Mouse (Mus musculus): ENCODE measurements around the gene Kdelr1. TPM values are rescaled to one million over a fixed set of nuclear protein-coding genes. Genes with fewer than 3 reads are reported as not detected.
A peak's percentile ranks its signal among the peaks of the same experiment; 100 is the strongest.
"Not testable (repeated sequence)": the region's sequence is repeated elsewhere in the genome, so short reads cannot be mapped to it uniquely, and the experiment has no call there.

The Kdelr1 gene
- polyA plus RNA-seq, 1 experiment from 2014 or later, result 76.7 TPM

- ATAC-seq (ENCODE audit: low read depth), result no peak
- H3K4me3 ChIP-seq (ENCODE audit: low read length), result no peak overlapping the region
- no peak overlapping the region for H3K4me2 ChIP-seq (ENCODE audit: low read depth, low read length)
- no peaks in the 10 kb centered on the region for H3K9me3 ChIP-seq (ENCODE audit: control insufficient read depth, low read length)
- H3K9ac ChIP-seq (ENCODE audit: low read length), result no peak overlapping the region
- 93% methylated on average over 4 of the region's 4 CpGs for WGBS
- H3K36me3 ChIP-seq (ENCODE audit: control insufficient read depth, insufficient read depth, low read length), result peaks cover 68% of the 10 kb centered on the region
- no peaks in the 10 kb centered on the region for H3K4me1 ChIP-seq (replicated peaks; ENCODE audit: control insufficient read depth, insufficient read depth, low read length)
- no peaks in the 10 kb centered on the region for H3K27me3 ChIP-seq (ENCODE audit: control insufficient read depth, insufficient read depth, low read depth, low read length)
- H3K27ac ChIP-seq (ENCODE audit: low read length), result no peak overlapping the region
These were observed 8.0 kb downstream of the Kdelr1 start for GRCm38 (mm10) chr7:45880531-45880930.

GRCm38 (mm10) chr7:45881011-45881410, 8.4 kb downstream of the Kdelr1 start:
- Histone ChIP-seq H3K4me2 (ENCODE audit: low read depth, low read length) (no peak overlapping the region), H3K36me3 (ENCODE audit: control insufficient read depth, insufficient read depth, low read length) (peaks cover 67% of the 10 kb centered on the region), H3K27ac (ENCODE audit: low read length) (no peak overlapping the region), H3K9ac (ENCODE audit: low read length) (no peak overlapping the region), H3K27me3 (ENCODE audit: control insufficient read depth, insufficient read depth, low read depth, low read length) (no peaks in the 10 kb centered on the region), H3K4me1 (replicated peaks; ENCODE audit: control insufficient read depth, insufficient read depth, low read length) (no peaks in the 10 kb centered on the region), H3K4me3 (ENCODE audit: low read length) (no peak overlapping the region), H3K9me3 (ENCODE audit: control insufficient read depth, low read length) (no peaks in the 10 kb centered on the region)
- no peak for ATAC-seq (ENCODE audit: low read depth)
- WGBS, result 84% methylated on average over 2 of the region's 2 CpGs

GRCm38 (mm10) chr7:45887246-45887645, 14.7 kb downstream of the Kdelr1 start:
- Histone ChIP-seq H3K4me1 (replicated peaks; ENCODE audit: control insufficient read depth, insufficient read depth, low read length) (no peaks in the 10 kb centered on the region), H3K9me3 (ENCODE audit: control insufficient read depth, low read length) (no peaks in the 10 kb centered on the region), H3K27ac (ENCODE audit: low read length) (no peak overlapping the region), H3K4me2 (ENCODE audit: low read depth, low read length) (no peak overlapping the region), H3K36me3 (ENCODE audit: control insufficient read depth, insufficient read depth, low read length) (peaks cover 22% of the 10 kb centered on the region), H3K4me3 (ENCODE audit: low read length) (no peak overlapping the region), H3K27me3 (ENCODE audit: control insufficient read depth, insufficient read depth, low read depth, low read length) (no peaks in the 10 kb centered on the region), H3K9ac (ENCODE audit: low read length) (no peak overlapping the region)
- no peak for ATAC-seq (ENCODE audit: low read depth)
- 52% methylated on average over 3 of the region's 3 CpGs for WGBS

GRCm38 (mm10) chr7:45892651-45893050, 20.1 kb downstream of the Kdelr1 start:
- H3K9me3 ChIP-seq (ENCODE audit: control insufficient read depth, low read length), result no peaks in the 10 kb centered on the region
- no peak overlapping the region for H3K4me2 ChIP-seq (ENCODE audit: low read depth, low read length)
- H3K36me3 ChIP-seq (ENCODE audit: control insufficient read depth, insufficient read depth, low read length), result no peaks in the 10 kb centered on the region
- no peak overlapping the region for H3K27ac ChIP-seq (ENCODE audit: low read length)
- H3K9ac ChIP-seq (ENCODE audit: low read length), result no peak overlapping the region
- peaks cover 8% of the 10 kb centered on the region; the same call in 1 of the 2 replicates for H3K4me1 ChIP-seq (replicated peaks; ENCODE audit: control insufficient read depth, insufficient read depth, low read length)
- 82% methylated on average over 2 of the region's 2 CpGs for WGBS
- ATAC-seq (ENCODE audit: low read depth), result no peak
- H3K27me3 ChIP-seq (ENCODE audit: control insufficient read depth, insufficient read depth, low read depth, low read length), result no peaks in the 10 kb centered on the region
- no peak overlapping the region for H3K4me3 ChIP-seq (ENCODE audit: low read length)

- ATAC-seq (ENCODE audit: low read depth), result 0 out of 2 replicates have a peak, but pooled peaks have one; percentile 0
- no peaks in the 10 kb centered on the region for H3K27me3 ChIP-seq (ENCODE audit: control insufficient read depth, insufficient read depth, low read depth, low read length)
- peak overlapping the region; percentile 95 for H3K4me2 ChIP-seq (ENCODE audit: low read depth, low read length)
- H3K4me1 ChIP-seq (replicated peaks; ENCODE audit: control insufficient read depth, insufficient read depth, low read length), result peaks cover 8% of the 10 kb centered on the region; the same call in 1 of the 2 replicates
- peak overlapping the region; percentile 65 for H3K4me3 ChIP-seq (ENCODE audit: low read length)
- 69% methylated on average over 6 of the region's 6 CpGs for whole genome bisulfite sequencing
- peak overlapping the region; percentile 23; the same call in 1 of the 2 replicates for H3K27ac ChIP-seq (ENCODE audit: low read length)
- peak overlapping the region; percentile 61 for H3K9ac ChIP-seq (ENCODE audit: low read length)
- H3K9me3 ChIP-seq (ENCODE audit: control insufficient read depth, low read length), result no peaks in the 10 kb centered on the region
- H3K36me3 ChIP-seq (ENCODE audit: control insufficient read depth, insufficient read depth, low read length), result no peaks in the 10 kb centered on the region
These were observed 23.5 kb downstream of the Kdelr1 start for GRCm38 (mm10) chr7:45895931-45896516.

- no peaks in the 10 kb centered on the region for H3K27me3 ChIP-seq (ENCODE audit: control insufficient read depth, insufficient read depth, low read depth, low read length)
- H3K9me3 ChIP-seq (ENCODE audit: control insufficient read depth, low read length), result no peaks in the 10 kb centered on the region
These were observed 24.1 kb downstream of the Kdelr1 start, which contains the start of the genes Syngr4 and Tmem143 for GRCm38 (mm10) chr7:45896517-45897257. Gene Syngr4, minus strand, starts transcription at chr7:45896714. Gene Tmem143, plus strand, starts transcription at chr7:45896941.

GRCm38 (mm10) chr7:45897258-45897757, 24.7 kb downstream of the Kdelr1 start:
- Histone ChIP-seq H3K27me3 (ENCODE audit: control insufficient read depth, insufficient read depth, low read depth, low read length) (no peaks in the 10 kb centered on the region), H3K36me3 (ENCODE audit: control insufficient read depth, insufficient read depth, low read length) (no peaks in the 10 kb centered on the region), H3K9me3 (ENCODE audit: control insufficient read depth, low read length) (no peaks in the 10 kb centered on the region), H3K4me1 (replicated peaks; ENCODE audit: control insufficient read depth, insufficient read depth, low read length) (peaks cover 8% of the 10 kb centered on the region; the same call in 1 of the 2 replicates), H3K4me3 (ENCODE audit: low read length) (peak overlapping the region; percentile 65), H3K27ac (ENCODE audit: low read length) (peak overlapping the region; percentile 89), H3K4me2 (ENCODE audit: low read depth, low read length) (peak overlapping the region; percentile 95), H3K9ac (ENCODE audit: low read length) (peak overlapping the region; percentile 80)
- WGBS, result 1% methylated on average over 19 of the region's 19 CpGs
- ATAC-seq (ENCODE audit: low read depth), result peak; percentile 63

More at GRCm38 (mm10) chr7:45896517-45897257, 24.1 kb downstream of the Kdelr1 start, which contains the start of the genes Syngr4 and Tmem143:
- peak within 1 kb of the TSS; percentile 65 for H3K4me3 ChIP-seq (ENCODE audit: low read length)
- H3K36me3 ChIP-seq (ENCODE audit: control insufficient read depth, insufficient read depth, low read length), result no peaks in the 10 kb centered on the region
- H3K4me1 ChIP-seq (replicated peaks; ENCODE audit: control insufficient read depth, insufficient read depth, low read length), result peaks cover 8% of the 10 kb centered on the region; the same call in 1 of the 2 replicates
- H3K9ac ChIP-seq (ENCODE audit: low read length), result peak within 1 kb of the TSS; percentile 80
- WGBS, result 2% methylated on average over 40 of the region's 40 CpGs
- ATAC-seq (ENCODE audit: low read depth), result peak; percentile 93
- peak within 1 kb of the TSS; percentile 89 for H3K27ac ChIP-seq (ENCODE audit: low read length)
- H3K4me2 ChIP-seq (ENCODE audit: low read depth, low read length), result peak within 1 kb of the TSS; percentile 95

- H3K27me3 ChIP-seq (ENCODE audit: control insufficient read depth, insufficient read depth, low read depth, low read length); H3K9me3 ChIP-seq (ENCODE audit: control insufficient read depth, low read length); H3K4me3 ChIP-seq (ENCODE audit: low read length); ATAC-seq (ENCODE audit: low read depth); H3K9ac ChIP-seq (ENCODE audit: low read length); H3K27ac ChIP-seq (ENCODE audit: low read length); H3K36me3 ChIP-seq (ENCODE audit: control insufficient read depth, insufficient read depth, low read length); H3K4me1 ChIP-seq (replicated peaks; ENCODE audit: control insufficient read depth, insufficient read depth, low read length): not testable (repeated sequence)
- WGBS, result 59% methylated on average over 4 of the region's 4 CpGs
- H3K4me2 ChIP-seq (ENCODE audit: low read depth, low read length), result peak overlapping the region; percentile 95
These were observed 25.6 kb downstream of the Kdelr1 start for GRCm38 (mm10) chr7:45898125-45898524.

- Histone ChIP-seq H3K4me2 (ENCODE audit: low read depth, low read length) (no peak overlapping the region), H3K4me3 (ENCODE audit: low read length) (no peak overlapping the region)
- 52% methylated on average over 5 of the region's 5 CpGs for WGBS
These were observed 29.0 kb downstream of the Kdelr1 start for GRCm38 (mm10) chr7:45901562-45901961.

More at GRCm38 (mm10) chr7:45901562-45901961, 29.0 kb downstream of the Kdelr1 start:
- Histone ChIP-seq H3K27me3 (ENCODE audit: control insufficient read depth, insufficient read depth, low read depth, low read length) (no peaks in the 10 kb centered on the region), H3K27ac (ENCODE audit: low read length) (no peak overlapping the region), H3K36me3 (ENCODE audit: control insufficient read depth, insufficient read depth, low read length) (no peaks in the 10 kb centered on the region), H3K9ac (ENCODE audit: low read length) (no peak overlapping the region), H3K9me3 (ENCODE audit: control insufficient read depth, low read length) (no peaks in the 10 kb centered on the region), H3K4me1 (replicated peaks; ENCODE audit: control insufficient read depth, insufficient read depth, low read length) (peaks cover 4% of the 10 kb centered on the region; the same call in 1 of the 2 replicates)
- no peak for ATAC-seq (ENCODE audit: low read depth)
